Mouse (Mus musculus) E14TG2a.4 (cell line): ENCODE results near the gene Qtrt1.

Experiments
- H3K27me3 ChIP-seq: 2 replicates; pipeline ENCODE4 v1.6.1; 2014; ENCODE audit warnings: low read length, control low read depth; ENCODE audit not compliant: insufficient read depth
- H3K36me3 ChIP-seq: 2 replicates; pipeline ENCODE4 v1.6.1; 2014; ENCODE audit warnings: low read length, control low read depth; ENCODE audit not compliant: insufficient read depth
- H3K4me1 ChIP-seq: replicated peaks from 2 replicates; pipeline ENCODE4 v1.6.1; 2014; ENCODE audit warnings: low read depth, low read length, control low read depth
- H3K4me3 ChIP-seq: replicated peaks from 2 replicates; pipeline ENCODE4 v1.5.1; 2014; ENCODE audit warnings: mild to moderate bottlenecking, low read length
- H3K9me3 ChIP-seq: 2 replicates; pipeline ENCODE4 v1.6.1; 2014; ENCODE audit warnings: low read length, control low read depth
- CTCF ChIP-seq: conservative IDR thresholded peaks from 2 replicates; pipeline ENCODE4 v1.5.1; 2014; ENCODE audit warnings: low read length
- NANOG ChIP-seq: IDR thresholded peaks from 2 replicates; pipeline ENCODE4 v1.6.1; 2014; ENCODE audit warnings: borderline replicate concordance, low read length, mixed read lengths
- POU5F1 ChIP-seq: IDR thresholded peaks from 2 replicates; pipeline ENCODE4 v1.6.1; 2014; ENCODE audit warnings: low read length, borderline replicate concordance

Gene Qtrt1

GRCm38 (mm10) chr9:21407951-21408350 lies 3.7 kb upstream of the Qtrt1 start:
- peaks cover 60% of the 10 kb centered on the region for H3K36me3 ChIP-seq
- H3K27me3 ChIP-seq, result no peaks in the 10 kb centered on the region
- H3K4me1 ChIP-seq, result peaks cover 52% of the 10 kb centered on the region
- H3K9me3 ChIP-seq, result no peaks in the 10 kb centered on the region
- H3K4me3 ChIP-seq, result no peak overlapping the region
- TF ChIP-seq CTCF (no peak), POU5F1 (no peak), NANOG (no peak)

- no peaks in the 10 kb centered on the region for H3K9me3 ChIP-seq
- peaks cover 49% of the 10 kb centered on the region for H3K4me1 ChIP-seq
- H3K4me3 ChIP-seq, result no peak overlapping the region
- TF ChIP-seq NANOG (no peak), CTCF (no peak)
- no peaks in the 10 kb centered on the region for H3K27me3 ChIP-seq
- H3K36me3 ChIP-seq, result peaks cover 57% of the 10 kb centered on the region
Measured at GRCm38 (mm10) chr9:21408624-21409023, 3.0 kb upstream of the Qtrt1 start.

GRCm38 (mm10) chr9:21409592-21410317 lies 1.9 kb upstream of the Qtrt1 start:
- TF ChIP-seq CTCF (peak; percentile 69), POU5F1 (no peak)
- Histone ChIP-seq H3K9me3 (no peaks in the 10 kb centered on the region), H3K4me3 (no peak overlapping the region), H3K4me1 (peaks cover 49% of the 10 kb centered on the region), H3K36me3 (peaks cover 57% of the 10 kb centered on the region), H3K27me3 (no peaks in the 10 kb centered on the region)

GRCm38 (mm10) chr9:21417866-21418265 lies 6.2 kb downstream of the Qtrt1 start:
- no peaks in the 10 kb centered on the region for H3K27me3 ChIP-seq
- no peak for TF ChIP-seq POU5F1
- no peak for TF ChIP-seq CTCF
- TF ChIP-seq NANOG, result no peak
- 0 out of 2 replicates have a peak overlapping the region, but pooled peaks have one; percentile 32 for H3K4me3 ChIP-seq
- H3K4me1 ChIP-seq, result peaks cover 76% of the 10 kb centered on the region
- H3K9me3 ChIP-seq, result no peaks in the 10 kb centered on the region
- H3K36me3 ChIP-seq, result peaks cover 87% of the 10 kb centered on the region

GRCm38 (mm10) chr9:21419646-21420045 lies 8.0 kb downstream of the Qtrt1 start:
- peaks cover 73% of the 10 kb centered on the region for H3K36me3 ChIP-seq
- H3K27me3 ChIP-seq, result no peaks in the 10 kb centered on the region
- no peak for TF ChIP-seq NANOG
- no peak for TF ChIP-seq POU5F1
- TF ChIP-seq CTCF, result no peak
- peak overlapping the region; percentile 24; the same call in 1 of the 2 replicates for H3K4me3 ChIP-seq
- H3K9me3 ChIP-seq, result no peaks in the 10 kb centered on the region
- peaks cover 73% of the 10 kb centered on the region for H3K4me1 ChIP-seq

GRCm38 (mm10) chr9:21424631-21425555 lies 13.3 kb downstream of the Qtrt1 start, which contains the start of gene Dnm2:
TSS of gene Dnm2 (plus strand) at chr9:21424908.
- TF ChIP-seq POU5F1, result no peak
- TF ChIP-seq NANOG, result no peak
- TF ChIP-seq CTCF, result no peak
- H3K4me3 ChIP-seq, result peak within 1 kb of the TSS; percentile 96
- H3K36me3 ChIP-seq, result peaks cover 41% of the 10 kb centered on the region
- no peaks in the 10 kb centered on the region for H3K9me3 ChIP-seq
- H3K4me1 ChIP-seq, result peaks cover 74% of the 10 kb centered on the region
- no peaks in the 10 kb centered on the region for H3K27me3 ChIP-seq

DNA sequence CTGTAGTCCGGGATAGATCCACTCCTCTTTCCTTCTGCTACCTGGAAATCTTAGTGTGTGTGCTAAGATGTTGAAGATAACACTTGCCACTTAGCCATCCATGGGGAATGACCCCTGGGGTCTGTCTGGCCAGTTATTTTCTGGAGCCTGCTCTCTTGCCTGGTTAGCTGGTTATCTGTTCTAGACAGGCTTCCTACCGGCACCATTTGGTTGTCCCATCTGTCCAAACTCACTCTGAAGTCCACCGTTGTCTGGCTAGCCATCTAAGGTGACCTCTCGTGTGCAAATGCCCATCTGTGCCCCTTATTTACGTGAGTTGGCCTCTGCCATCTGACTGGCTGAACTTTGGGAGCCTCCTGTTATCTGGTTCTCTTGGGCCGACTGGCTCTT lies 13.9 kb downstream of the Qtrt1 start:
- Histone ChIP-seq H3K9me3 (no peaks in the 10 kb centered on the region), H3K36me3 (peaks cover 40% of the 10 kb centered on the region), H3K4me3 (peak overlapping the region; percentile 96), H3K27me3 (no peaks in the 10 kb centered on the region), H3K4me1 (peaks cover 74% of the 10 kb centered on the region)
- TF ChIP-seq POU5F1 (no peak), CTCF (no peak), NANOG (no peak)

DNA sequence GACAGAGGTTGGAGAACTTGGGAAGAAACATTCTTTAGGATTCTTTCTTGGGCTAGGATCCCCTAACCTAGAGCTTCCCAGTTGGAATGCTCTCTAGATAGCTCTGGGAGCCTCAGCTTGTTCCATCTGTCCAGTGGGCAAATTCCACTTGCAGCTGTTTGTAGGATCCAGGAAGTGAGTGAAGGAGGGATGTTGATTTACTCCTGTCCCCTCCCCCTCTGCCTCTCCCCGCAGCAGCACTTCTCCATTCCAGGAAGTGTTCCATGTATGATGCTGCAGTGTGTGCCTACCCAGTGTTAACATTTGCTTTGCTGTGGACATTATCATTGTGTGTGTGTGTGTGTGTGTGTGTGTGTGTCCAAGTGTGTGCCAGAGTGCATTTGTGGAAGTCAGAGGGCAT lies 14.4 kb downstream of the Qtrt1 start:
- peak overlapping the region; percentile 96 for H3K4me3 ChIP-seq
- peaks cover 35% of the 10 kb centered on the region for H3K36me3 ChIP-seq
- peaks cover 74% of the 10 kb centered on the region for H3K4me1 ChIP-seq
- no peaks in the 10 kb centered on the region for H3K9me3 ChIP-seq
- TF ChIP-seq NANOG, result no peak
- no peak for TF ChIP-seq CTCF
- no peak for TF ChIP-seq POU5F1
- no peaks in the 10 kb centered on the region for H3K27me3 ChIP-seq
